Mouse (Mus musculus) intestine, embryonic 15.5 days (tissue): Measurements from ENCODE around the gene Rrp7a. TPM values are rescaled to one million over a fixed set of nuclear protein-coding genes. Genes with fewer than 3 reads are reported as not detected.
"Not testable (repeated sequence)": the region's sequence is repeated elsewhere in the genome, so short reads cannot be mapped to it uniquely, and the experiment has no call there.

Experiments used
- ATAC-seq: fragments of 200-750 bp; cut with Nextera tagmentation; 2 replicates; pipeline ENCODE4 v1.8.0; 2017; ENCODE audit warnings: moderate TSS enrichment, moderate library complexity
- H3K27ac ChIP-seq: fragments of 300-500 bp; sonication (generic); 2 replicates; pipeline ENCODE4 v1.5.1; 2015; ENCODE audit warnings: mild to moderate bottlenecking, inconsistent platforms
- H3K27me3 ChIP-seq: fragments of 300-500 bp; sonication (generic); replicated peaks from 2 replicates; pipeline ENCODE4 v1.6.1; 2015; ENCODE audit warnings: inconsistent platforms
- H3K36me3 ChIP-seq: fragments of 300-500 bp; sonication (generic); 2 replicates; pipeline ENCODE4 v1.6.1; 2015; ENCODE audit warnings: inconsistent platforms
- H3K4me1 ChIP-seq: fragments of 300-500 bp; sonication (generic); replicated peaks from 2 replicates; pipeline ENCODE4 v1.6.1; 2015; ENCODE audit warnings: inconsistent platforms
- H3K4me2 ChIP-seq: fragments of 300-500 bp; sonication (generic); replicated peaks from 2 replicates; pipeline ENCODE4 v1.6.1; 2015; ENCODE audit warnings: mild to moderate bottlenecking, inconsistent platforms
- H3K4me3 ChIP-seq: fragments of 300-500 bp; sonication (generic); replicated peaks from 2 replicates; pipeline ENCODE4 v1.5.1; 2015; ENCODE audit warnings: inconsistent platforms
- H3K9ac ChIP-seq: fragments of 300-500 bp; sonication (generic); 2 replicates; pipeline ENCODE4 v1.6.1; 2015; ENCODE audit warnings: inconsistent platforms
- H3K9me3 ChIP-seq: fragments of 300-500 bp; sonication (generic); 2 replicates; pipeline ENCODE4 v1.6.1; 2016; ENCODE audit warnings: inconsistent platforms
- WGBS: fragments of 180-500 bp; shearing (Covaris S2); methylation state at CpG from one replicate; pipeline ENCODE4 v1.1.7; 2015; 5-methylcytosine and 5-hydroxymethylcytosine counted together
- polyA plus RNA-seq: library from polyadenylated mRNA; unstranded; fragments of >200 nt; fragmentation: Nextera tagmentation; extraction: Ambion mirVana; gene quantifications from 2 replicates; pipeline ENCODE4 v1.2.1, GENCODE M21; 2015

Rrp7a gene
- polyA plus RNA-seq, 1 experiment from 2014 or later, result 66.7 TPM

- H3K4me1 ChIP-seq, result peaks cover 11% of the 10 kb centered on the region
- no peak overlapping the region for H3K4me2 ChIP-seq
- H3K9ac ChIP-seq, result no peak overlapping the region
- H3K36me3 ChIP-seq, result peaks cover 13% of the 10 kb centered on the region; the same call in 1 of the 2 replicates
- H3K27me3 ChIP-seq, result no peaks in the 10 kb centered on the region
- ATAC-seq, result no peak
- no peaks in the 10 kb centered on the region for H3K9me3 ChIP-seq
- WGBS, result 80% methylated on average over 4 of the region's 4 CpGs
- no peak overlapping the region for H3K4me3 ChIP-seq
- no peak overlapping the region for H3K27ac ChIP-seq
Observed at GRCm38 (mm10) chr15:83150694-83151093, 28.1 kb upstream of the Rrp7a start.

GRCm38 (mm10) chr15:83150073-83150442 is 27.5 kb upstream of the Rrp7a start:
- no peak overlapping the region for H3K9ac ChIP-seq
- no peaks in the 10 kb centered on the region for H3K9me3 ChIP-seq
- no peaks in the 10 kb centered on the region for H3K27me3 ChIP-seq
- WGBS, result 13% methylated on average over 3 of the region's 3 CpGs
- H3K4me3 ChIP-seq, result 0 out of 2 replicates have a peak overlapping the region, but pooled peaks have one; percentile 5
- peaks cover 11% of the 10 kb centered on the region for H3K4me1 ChIP-seq
- no peak for ATAC-seq
- H3K27ac ChIP-seq, result peak overlapping the region; percentile 98
- peaks cover 13% of the 10 kb centered on the region; the same call in 1 of the 2 replicates for H3K36me3 ChIP-seq
- H3K4me2 ChIP-seq, result peak overlapping the region; percentile 84

- H3K36me3 ChIP-seq, result peaks cover 12% of the 10 kb centered on the region; the same call in 1 of the 2 replicates
- peak within 1 kb of the TSS; percentile 87 for H3K4me3 ChIP-seq
- no peaks in the 10 kb centered on the region for H3K27me3 ChIP-seq
- H3K27ac ChIP-seq, result peak within 1 kb of the TSS; percentile 98
- WGBS, result 0% methylated on average over 56 of the region's 56 CpGs
- peak; percentile 95 for ATAC-seq
- H3K4me2 ChIP-seq, result peak within 1 kb of the TSS; percentile 84
- H3K9me3 ChIP-seq, result no peaks in the 10 kb centered on the region
- H3K4me1 ChIP-seq, result peaks cover 11% of the 10 kb centered on the region
- H3K9ac ChIP-seq, result peak within 1 kb of the TSS; percentile 93
Observed at GRCm38 (mm10) chr15:83149196-83150072, 26.8 kb upstream of the Rrp7a start, which contains the start of gene Poldip3. Gene Poldip3 (minus strand): TSS chr15:83149384.

GRCm38 (mm10) chr15:83148801-83149195 is 26.2 kb upstream of the Rrp7a start:
- Histone ChIP-seq H3K4me1 (peaks cover 16% of the 10 kb centered on the region), H3K9me3 (no peaks in the 10 kb centered on the region), H3K4me2 (peak overlapping the region; percentile 84), H3K4me3 (peak overlapping the region; percentile 87), H3K36me3 (peaks cover 8% of the 10 kb centered on the region; the same call in 1 of the 2 replicates), H3K9ac (peak overlapping the region; percentile 93), H3K27ac (peak overlapping the region; percentile 98), H3K27me3 (no peaks in the 10 kb centered on the region)
- 0% methylated on average over 30 of the region's 41 CpGs for WGBS
- ATAC-seq, result peak; percentile 89

- ATAC-seq, result no peak
- 1% methylated on average over 21 of the region's 21 CpGs for WGBS
- peak overlapping the region; percentile 84 for H3K4me2 ChIP-seq
Observed at GRCm38 (mm10) chr15:83148395-83148794, 25.8 kb upstream of the Rrp7a start.

GRCm38 (mm10) chr15:83145541-83145940 is 22.9 kb upstream of the Rrp7a start:
- Histone ChIP-seq H3K9ac (no peak overlapping the region), H3K36me3 (0 out of 2 replicates have a peak, but pooled peaks cover 4% of the 10 kb centered on the region), H3K27ac (no peak overlapping the region), H3K4me3 (no peak overlapping the region), H3K9me3 (no peaks in the 10 kb centered on the region), H3K4me2 (no peak overlapping the region), H3K27me3 (no peaks in the 10 kb centered on the region), H3K4me1 (peaks cover 35% of the 10 kb centered on the region)
- no peak for ATAC-seq
- WGBS, result 86% methylated on average over 6 of the region's 6 CpGs

More at GRCm38 (mm10) chr15:83148395-83148794, 25.8 kb upstream of the Rrp7a start:
- Histone ChIP-seq H3K27ac (peak overlapping the region; percentile 98), H3K36me3 (peaks cover 4% of the 10 kb centered on the region; the same call in 1 of the 2 replicates), H3K9ac (peak overlapping the region; percentile 93), H3K27me3 (no peaks in the 10 kb centered on the region), H3K4me3 (peak overlapping the region; percentile 87), H3K4me1 (peaks cover 18% of the 10 kb centered on the region), H3K9me3 (no peaks in the 10 kb centered on the region)

- Histone ChIP-seq H3K27ac (no peak overlapping the region), H3K4me3 (no peak overlapping the region), H3K9ac (no peak overlapping the region), H3K27me3 (no peaks in the 10 kb centered on the region), H3K4me2 (no peak overlapping the region), H3K9me3 (no peaks in the 10 kb centered on the region), H3K36me3 (peaks cover 12% of the 10 kb centered on the region; the same call in 1 of the 2 replicates), H3K4me1 (peaks cover 28% of the 10 kb centered on the region)
- 24% methylated on average over 5 of the region's 5 CpGs for WGBS
- ATAC-seq, result no peak
Observed at GRCm38 (mm10) chr15:83142861-83143260, 20.3 kb upstream of the Rrp7a start.

GRCm38 (mm10) chr15:83135654-83136053 is 13.1 kb upstream of the Rrp7a start:
- Histone ChIP-seq H3K9me3 (no peaks in the 10 kb centered on the region), H3K27ac (no peak overlapping the region), H3K4me1 (no peaks in the 10 kb centered on the region), H3K36me3 (peaks cover 68% of the 10 kb centered on the region), H3K27me3 (no peaks in the 10 kb centered on the region), H3K4me3 (no peak overlapping the region), H3K4me2 (no peak overlapping the region), H3K9ac (no peak overlapping the region)
- ATAC-seq, result no peak
- WGBS, result 75% methylated on average over 2 of the region's 2 CpGs

GRCm38 (mm10) chr15:83134671-83135070 is 12.1 kb upstream of the Rrp7a start:
- 89% methylated on average over 6 of the region's 6 CpGs for WGBS
- Histone ChIP-seq H3K4me1 (no peaks in the 10 kb centered on the region), H3K4me3 (no peak overlapping the region), H3K27me3 (no peaks in the 10 kb centered on the region), H3K9ac (no peak overlapping the region), H3K9me3 (no peaks in the 10 kb centered on the region), H3K27ac (no peak overlapping the region), H3K4me2 (no peak overlapping the region), H3K36me3 (peaks cover 77% of the 10 kb centered on the region)
- ATAC-seq, result no peak

- Histone ChIP-seq H3K27me3 (no peaks in the 10 kb centered on the region), H3K36me3 (peaks cover 85% of the 10 kb centered on the region), H3K9ac (no peak overlapping the region), H3K9me3 (no peaks in the 10 kb centered on the region), H3K4me1 (no peaks in the 10 kb centered on the region), H3K27ac (no peak overlapping the region), H3K4me3 (no peak overlapping the region), H3K4me2 (no peak overlapping the region)
- 93% methylated on average over 7 of the region's 7 CpGs for WGBS
- no peak for ATAC-seq
Observed at GRCm38 (mm10) chr15:83129530-83130231, 7.1 kb upstream of the Rrp7a start.

GRCm38 (mm10) chr15:83127037-83127436 is 4.4 kb upstream of the Rrp7a start:
- peaks cover 63% of the 10 kb centered on the region for H3K36me3 ChIP-seq
- not testable (repeated sequence) for H3K27ac ChIP-seq, H3K9me3 ChIP-seq, H3K4me3 ChIP-seq, H3K4me2 ChIP-seq, ATAC-seq, H3K9ac ChIP-seq, H3K4me1 ChIP-seq, H3K27me3 ChIP-seq
- WGBS, result 69% methylated on average over 3 of the region's 3 CpGs

GRCm38 (mm10) chr15:83126582-83126981 is 4.0 kb upstream of the Rrp7a start:
- H3K4me1 ChIP-seq, result peaks cover 2% of the 10 kb centered on the region
- no peaks in the 10 kb centered on the region for H3K9me3 ChIP-seq
- 97% methylated on average over 9 of the region's 9 CpGs for WGBS
- no peak for ATAC-seq
- H3K4me3 ChIP-seq, result no peak overlapping the region
- H3K27me3 ChIP-seq, result no peaks in the 10 kb centered on the region
- peaks cover 58% of the 10 kb centered on the region for H3K36me3 ChIP-seq
- no peak overlapping the region for H3K9ac ChIP-seq
- H3K4me2 ChIP-seq, result no peak overlapping the region
- no peak overlapping the region for H3K27ac ChIP-seq
